Mouse (Mus musculus) megakaryocyte, embryonic 14.5 days (primary cell): Measurements from ENCODE around the gene Pla2g12a.

ENCODE experiments used
- FLI1 ChIP-seq: IDR thresholded peaks from 2 replicates; pipeline ENCODE4 v1.6.1; 2012; ENCODE audit warnings: low read length, inconsistent platforms, mixed read lengths
- GATA1 ChIP-seq: IDR thresholded peaks from 3 replicates; pipeline ENCODE4 v1.6.1; 2012; ENCODE audit warnings: mixed read lengths, low read length, inconsistent platforms, borderline replicate concordance

GRCm38 (mm10) chr3:129939058-129939457 is 60.7 kb downstream of the Pla2g12a start:
- TF ChIP-seq GATA1 (no peak), FLI1 (no peak)
